In genomic region chr19:28560801-28561696, GRCm38 (mm10) we compare ENCODE assay signal across 8 mouse cellular contexts.
DNase-seq lines count a peak whose midpoint lies in the region; ATAC-seq lines count a peak whose summit lies in the region.

No protein-coding gene starts in this region.

- H3K4me3 ChIP-seq in hindbrain, embryonic 11.5 days (ENCODE audit: low read depth, low read length), result no peak overlapping the region
- no peak overlapping the region for H3K4me3 ChIP-seq in hindbrain, embryonic 12.5 days
- H3K4me3 ChIP-seq in embryonic facial prominence, embryonic 11.5 days (ENCODE audit: low read depth, low read length), result no peak overlapping the region

- no peak overlapping the region for H3K4me2 ChIP-seq in hindbrain, embryonic 11.5 days (replicated peaks; ENCODE audit: low read depth, low read length)
- H3K4me2 ChIP-seq in hindbrain, embryonic 12.5 days (replicated peaks), result no peak overlapping the region
- H3K4me2 ChIP-seq in embryonic facial prominence, embryonic 11.5 days (ENCODE audit: low read depth, low read length), result no peak overlapping the region

- WGBS in hindbrain, embryonic 11.5 days, result 21% methylated on average over 8 of the region's 8 CpGs
- 13% methylated on average over 8 of the region's 8 CpGs for WGBS in hindbrain, embryonic 12.5 days
- 33% methylated on average over 8 of the region's 8 CpGs for WGBS in embryonic facial prominence, embryonic 11.5 days

- peak; percentile 31 for DNase-seq in hindbrain, embryonic 11.5 days (ENCODE audit: low spot score)
- no peak for DNase-seq in embryonic facial prominence, embryonic 11.5 days (ENCODE audit: low spot score)
- peak; percentile 63 for DNase-seq in kidney, adult 11 months
- DNase-seq in lung, postnatal 4 days, result peak; percentile 6 to 35
- DNase-seq in urinary bladder, adult 18-20 months (ENCODE audit: low spot score in 2 of 2), result no peak
- no peak for DNase-seq in B cell, adult 2 months
- no peak for DNase-seq in thymus, postnatal 10 days (ENCODE audit: low spot score in 2 of 2)

- ATAC-seq in hindbrain, embryonic 11.5 days (ENCODE audit: low FRiP score), result peak; percentile 38; the same call in 1 of the 2 replicates
- no peak; the same call in 1 of the 2 replicates for ATAC-seq in hindbrain, embryonic 12.5 days (ENCODE audit: low FRiP score)
- 0 out of 2 replicates have a peak, but pooled peaks have one; percentile 78 for ATAC-seq in embryonic facial prominence, embryonic 11.5 days (replicated peaks; ENCODE audit: insufficient number of reproducible peaks, low FRiP score, low TSS enrichment, low read depth)

- no peak overlapping the region for H3K9ac ChIP-seq in hindbrain, embryonic 11.5 days (ENCODE audit: low read depth, low read length)
- H3K9ac ChIP-seq in hindbrain, embryonic 12.5 days, result no peak overlapping the region
- no peak overlapping the region for H3K9ac ChIP-seq in embryonic facial prominence, embryonic 11.5 days (replicated peaks; ENCODE audit: low read length)

- H3K9me3 ChIP-seq in hindbrain, embryonic 11.5 days (ENCODE audit: control insufficient read depth, low read length), result no peaks in the 10 kb centered on the region
- no peaks in the 10 kb centered on the region for H3K9me3 ChIP-seq in hindbrain, embryonic 12.5 days (replicated peaks)
- H3K9me3 ChIP-seq in embryonic facial prominence, embryonic 11.5 days (replicated peaks; ENCODE audit: control insufficient read depth, low read length), result no peaks in the 10 kb centered on the region

- no peaks in the 10 kb centered on the region for H3K36me3 ChIP-seq in hindbrain, embryonic 11.5 days (ENCODE audit: control insufficient read depth, insufficient read depth, low read length)
- H3K36me3 ChIP-seq in hindbrain, embryonic 12.5 days, result no peaks in the 10 kb centered on the region
- no peaks in the 10 kb centered on the region for H3K36me3 ChIP-seq in embryonic facial prominence, embryonic 11.5 days (replicated peaks; ENCODE audit: control insufficient read depth, insufficient read depth, low read depth, low read length)

- peak overlapping the region; percentile 39; the same call in 1 of the 2 replicates for H3K27ac ChIP-seq in hindbrain, embryonic 11.5 days (ENCODE audit: low read depth, low read length)
- no peak overlapping the region for H3K27ac ChIP-seq in hindbrain, embryonic 12.5 days
- no peak overlapping the region for H3K27ac ChIP-seq in embryonic facial prominence, embryonic 11.5 days (replicated peaks; ENCODE audit: low read depth, low read length)

- no peaks in the 10 kb centered on the region for H3K27me3 ChIP-seq in hindbrain, embryonic 11.5 days (ENCODE audit: control insufficient read depth, insufficient read depth, low read length)
- H3K27me3 ChIP-seq in hindbrain, embryonic 12.5 days, result no peaks in the 10 kb centered on the region
- H3K27me3 ChIP-seq in embryonic facial prominence, embryonic 11.5 days (ENCODE audit: control insufficient read depth, insufficient read depth, low read length), result no peaks in the 10 kb centered on the region

- 0 out of 2 replicates have a peak, but pooled peaks cover 2% of the 10 kb centered on the region for H3K4me1 ChIP-seq in hindbrain, embryonic 11.5 days (replicated peaks; ENCODE audit: control insufficient read depth, insufficient read depth, low read length)
- peaks cover 19% of the 10 kb centered on the region for H3K4me1 ChIP-seq in hindbrain, embryonic 12.5 days
- no peaks in the 10 kb centered on the region for H3K4me1 ChIP-seq in embryonic facial prominence, embryonic 11.5 days (ENCODE audit: control insufficient read depth, insufficient read depth, low read length)

Comparison
In these comparisons a context has a peak if more than half of its experiments do, and no peak if none do; other contexts are left out.
1. DNase-seq: peak in hindbrain, embryonic 11.5 days (single experiment), kidney, adult 11 months (single experiment) and lung, postnatal 4 days (2 of 2); none in embryonic facial prominence, embryonic 11.5 days (single experiment), urinary bladder, adult 18-20 months (0 of 2), B cell, adult 2 months (0 of 2) and thymus, postnatal 10 days (0 of 2).